ENCODE assay signal across 9 mouse cellular contexts in the genomic region with DNA sequence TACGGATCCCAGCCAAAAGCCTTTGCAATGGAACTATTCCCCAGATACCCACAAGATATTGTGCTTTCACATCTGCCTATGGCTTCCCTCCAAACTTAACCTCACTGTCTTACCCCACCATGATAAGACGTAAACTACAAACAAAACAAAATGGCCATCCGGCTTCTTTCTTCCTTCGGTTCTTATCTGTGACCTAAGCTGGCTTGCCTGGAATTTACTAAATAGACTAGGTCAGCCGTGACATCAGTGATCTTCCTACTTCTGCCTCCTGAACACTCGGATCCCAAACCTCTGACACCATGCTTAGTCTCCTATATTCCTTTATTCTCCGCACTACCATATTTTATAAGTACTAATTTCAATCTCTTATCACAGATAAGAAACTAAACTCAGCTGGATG. TPM values are rescaled to one million over a fixed set of nuclear protein-coding genes. Genes with fewer than 3 reads are reported as not detected.
DNase-seq lines count a peak whose midpoint lies in the region; ATAC-seq and TF ChIP-seq lines count a peak whose summit lies in the region.
"Had no signal": no experiment of that assay in that cellular context is flagged by ENCODE, and none has a peak within 500 bp of the region (broad histone marks: within the 10 kb centered on the region; RNA-seq: fewer than 3 reads in every experiment).

No protein-coding gene starts in this region.

- no peak for ATAC-seq in heart, postnatal 0 days (ENCODE audit: insufficient read depth, low read depth)
- no peak for ATAC-seq in hindbrain, embryonic 16.5 days
- ATAC-seq in midbrain, embryonic 13.5 days = no peak

- peak overlapping the region; percentile 83 for H3K4me2 ChIP-seq in heart, postnatal 0 days (ENCODE audit: low read depth, low read length)
- peak overlapping the region; percentile 88 for H3K4me2 ChIP-seq in hindbrain, embryonic 16.5 days (ENCODE audit: low read length)
- peak overlapping the region; percentile 97 for H3K4me2 ChIP-seq in midbrain, embryonic 13.5 days (replicated peaks)

- no peaks in the 10 kb centered on the region for H3K27me3 ChIP-seq in heart, postnatal 0 days (ENCODE audit: control insufficient read depth, insufficient read depth, low read length)
- no peaks in the 10 kb centered on the region for H3K27me3 ChIP-seq in MEL (ENCODE audit: control insufficient read depth in 1 of 2, insufficient read depth in 2 of 2, low read length in 2 of 2)
- no peaks in the 10 kb centered on the region for H3K27me3 ChIP-seq in hindbrain, embryonic 16.5 days (replicated peaks; ENCODE audit: control insufficient read depth, insufficient read depth, low read length)
- H3K27me3 ChIP-seq in midbrain, embryonic 13.5 days = no peaks in the 10 kb centered on the region

- no peak for TF ChIP-seq CTCF in heart, postnatal 0 days (IDR thresholded peaks at IDR 0.05; ENCODE audit: low read depth)
- TF ChIP-seq CTCF in MEL (IDR thresholded peaks at IDR 0.05 in 2 of 3, conservative IDR thresholded peaks at IDR 0.05 in 1 of 3; ENCODE audit: control insufficient read depth in 1 of 3, insufficient read depth in 1 of 3, low read depth in 2 of 3, low read length in 3 of 3, poor library complexity in 1 of 3, severe bottlenecking in 1 of 3) = no peak

- H3K36me3 ChIP-seq in heart, postnatal 0 days (replicated peaks; ENCODE audit: control insufficient read depth, insufficient read depth, low read length) = peaks cover 17% of the 10 kb centered on the region
- H3K36me3 ChIP-seq in MEL (ENCODE audit: control insufficient read depth in 1 of 2, insufficient read depth in 2 of 2, low read length in 2 of 2) = peaks cover 23 to 27% of the 10 kb centered on the region in 2 experiments
- H3K36me3 ChIP-seq in hindbrain, embryonic 16.5 days (ENCODE audit: control insufficient read depth, insufficient read depth, low read length) = peaks cover 13% of the 10 kb centered on the region
- H3K36me3 ChIP-seq in midbrain, embryonic 13.5 days = peaks cover 19% of the 10 kb centered on the region

- no peaks in the 10 kb centered on the region for H3K9me3 ChIP-seq in heart, postnatal 0 days (replicated peaks; ENCODE audit: control insufficient read depth, low read length)
- no peaks in the 10 kb centered on the region for H3K9me3 ChIP-seq in MEL (replicated peaks; ENCODE audit: insufficient read depth, low read length)
- no peaks in the 10 kb centered on the region for H3K9me3 ChIP-seq in hindbrain, embryonic 16.5 days (ENCODE audit: control insufficient read depth, low read length)
- H3K9me3 ChIP-seq in midbrain, embryonic 13.5 days = no peaks in the 10 kb centered on the region

- no peak for TF ChIP-seq POLR2A in MEL (IDR thresholded peaks at IDR 0.05; ENCODE audit: control insufficient read depth in 1 of 2, insufficient read depth in 1 of 2, low read depth in 1 of 2, low read length in 2 of 2, poor library complexity in 1 of 2)

- peaks cover 47% of the 10 kb centered on the region for H3K79me2 ChIP-seq in MEL (ENCODE audit: control insufficient read depth, insufficient read depth, low read length, poor library complexity)

- no peak for TF ChIP-seq EP300 in heart, postnatal 0 days (IDR thresholded peaks at IDR 0.05; ENCODE audit: low read depth)
- peak; percentile 38 to 41; a peak in 2 of 4 replicates for TF ChIP-seq EP300 in MEL (IDR thresholded peaks at IDR 0.05; ENCODE audit: low read depth in 1 of 2, low read length in 2 of 2)

- DNase-seq in heart, postnatal 0 days (ENCODE audit: low spot score) = no peak
- no peak for DNase-seq in heart, adult 18-20 months
- peak; percentile 87 for DNase-seq in MEL (ENCODE audit: low read depth, low spot score)
- no peak for DNase-seq in yolk sac, embryonic 10.5 days (ENCODE audit: low spot score)
- no peak for DNase-seq in retina, postnatal 1 day
- DNase-seq in left cerebral cortex, postnatal 14 days (ENCODE audit: low spot score in 2 of 2) = no peak
- DNase-seq: kidney, adult 18-20 months had no signal

- 50% methylated on average over 7 of the region's 7 CpGs for WGBS in heart, postnatal 0 days
- WGBS in hindbrain, embryonic 16.5 days = 78% methylated on average over 7 of the region's 7 CpGs
- WGBS in midbrain, embryonic 13.5 days = 73% methylated on average over 7 of the region's 7 CpGs

- intact Hi-C loops in left cerebral cortex, postnatal 14 days (cut with DNase I) = no loop called here

- TF ChIP-seq RAD21 in MEL (IDR thresholded peaks at IDR 0.05; ENCODE audit: low read depth, low read length) = no peak

- H3K9ac ChIP-seq in heart, postnatal 0 days (replicated peaks; ENCODE audit: low read depth, low read length) = no peak overlapping the region
- peak overlapping the region; percentile 97 for H3K9ac ChIP-seq in MEL (ENCODE audit: control insufficient read depth, low read depth, low read length, poor library complexity, severe bottlenecking)
- 0 out of 2 replicates have a peak overlapping the region, but pooled peaks have one; percentile 3 for H3K9ac ChIP-seq in hindbrain, embryonic 16.5 days (ENCODE audit: low read depth, low read length)
- H3K9ac ChIP-seq in midbrain, embryonic 13.5 days (replicated peaks) = 0 out of 2 replicates have a peak overlapping the region, but pooled peaks have one; percentile 34

- peaks cover 18% of the 10 kb centered on the region for H3K4me1 ChIP-seq in heart, postnatal 0 days (ENCODE audit: control insufficient read depth, insufficient read depth)
- H3K4me1 ChIP-seq in MEL (ENCODE audit: control insufficient read depth in 1 of 2, insufficient read depth in 2 of 2, low read length in 2 of 2) = peaks cover 2 to 31% of the 10 kb centered on the region in 2 experiments; a peak in 3 of 4 replicates
- peaks cover 29% of the 10 kb centered on the region for H3K4me1 ChIP-seq in hindbrain, embryonic 16.5 days (ENCODE audit: control insufficient read depth, insufficient read depth, low read depth, low read length)
- peaks cover 44% of the 10 kb centered on the region for H3K4me1 ChIP-seq in midbrain, embryonic 13.5 days (replicated peaks)

- peak overlapping the region; percentile 37 for H3K27ac ChIP-seq in heart, postnatal 0 days (ENCODE audit: low read depth)
- peak overlapping the region; percentile 96 for H3K27ac ChIP-seq in MEL (ENCODE audit: control insufficient read depth, low read depth, low read length)
- no peak overlapping the region for H3K27ac ChIP-seq in hindbrain, embryonic 16.5 days (ENCODE audit: low read depth, low read length)
- H3K27ac ChIP-seq in midbrain, embryonic 13.5 days = no peak overlapping the region

- no peak overlapping the region for H3K4me3 ChIP-seq in heart, postnatal 0 days (ENCODE audit: low read depth, low read length)
- H3K4me3 ChIP-seq in MEL (ENCODE audit: control insufficient read depth in 1 of 2, insufficient read depth in 1 of 2, low read depth in 2 of 2, low read length in 2 of 2) = peak overlapping the region; percentile 78 to 96
- H3K4me3 ChIP-seq in hindbrain, embryonic 16.5 days (ENCODE audit: low read length) = no peak overlapping the region
- 0 out of 2 replicates have a peak overlapping the region, but pooled peaks have one; percentile 94 for H3K4me3 ChIP-seq in midbrain, embryonic 13.5 days (replicated peaks)

RNA-seq across cellular contexts. Expression of a gene that starts 1.8 kb away (rescaled TPM):
- 1,323 and 1,324 TPM in 2 replicates for total RNA-seq in heart, postnatal 0 days (2014; rRNA removed; ENCODE audit: low replicate concordance)
- 292 and 307 TPM in 2 replicates for polyA plus RNA-seq in heart, postnatal 0 days (2015; fragmentation: Nextera tagmentation; extraction: Ambion mirVana)
- 100 to 1,000 TPM; 394 to 434 TPM for total RNA-seq in heart, adult 18-20 months (2021)
- total RNA-seq in MEL (2012; rRNA removed) = 5,378 and 5,815 TPM in 2 replicates
- polyA plus RNA-seq in MEL (2012; ENCODE audit: insufficient read depth in 1 of 2, insufficient read length in 2 of 2, low read depth in 1 of 2, low replicate concordance in 2 of 2, missing spikeins in 1 of 2) = 1,000 to 10,000 TPM in 1 of 2 experiments, 100 to 1,000 TPM in 1; 376 to 4,421 TPM
- polyA plus RNA-seq in hindbrain, embryonic 16.5 days (2015; fragmentation: Nextera tagmentation; extraction: Ambion mirVana) = 343 and 349 TPM in 2 replicates
- 472 and 473 TPM in 2 replicates for polyA plus RNA-seq in midbrain, embryonic 13.5 days (2015; fragmentation: Nextera tagmentation; extraction: Ambion mirVana)
- total RNA-seq in left cerebral cortex, postnatal 14 days (2021) = 100 to 1,000 TPM; 252 to 259 TPM

RNA-seq across cellular contexts. Expression of a gene that starts 18.8 kb away (rescaled TPM):
- total RNA-seq in heart, postnatal 0 days (2014; rRNA removed; ENCODE audit: low replicate concordance) = 22.7 and 39.6 TPM in 2 replicates
- polyA plus RNA-seq in heart, postnatal 0 days (2015; fragmentation: Nextera tagmentation; extraction: Ambion mirVana) = 2.7 and 2.9 TPM in 2 replicates
- 10 to 100 TPM; 18.9 to 20.0 TPM for total RNA-seq in heart, adult 18-20 months (2021)
- total RNA-seq in MEL (2012; rRNA removed) = 31.6 and 37.0 TPM in 2 replicates
- 10 to 100 TPM; 56.4 to 76.3 TPM for polyA plus RNA-seq in MEL (2012; ENCODE audit: insufficient read depth in 1 of 2, insufficient read length in 2 of 2, low read depth in 1 of 2, low replicate concordance in 2 of 2, missing spikeins in 1 of 2)
- polyA plus RNA-seq in hindbrain, embryonic 16.5 days (2015; fragmentation: Nextera tagmentation; extraction: Ambion mirVana) = 6.5 and 7.1 TPM in 2 replicates
- polyA plus RNA-seq in midbrain, embryonic 13.5 days (2015; fragmentation: Nextera tagmentation; extraction: Ambion mirVana) = 6.9 and 7.0 TPM in 2 replicates
- total RNA-seq in left cerebral cortex, postnatal 14 days (2021) = 10 to 100 TPM; 52.0 to 56.4 TPM

RNA-seq across cellular contexts. Expression of a gene that starts 27.6 kb away (rescaled TPM):
- total RNA-seq in heart, postnatal 0 days (2014; rRNA removed; ENCODE audit: low replicate concordance) = 1.1 and 5.3 TPM in 2 replicates
- polyA plus RNA-seq in heart, postnatal 0 days (2015; fragmentation: Nextera tagmentation; extraction: Ambion mirVana) = 1.3 and 1.9 TPM in 2 replicates
- total RNA-seq in heart, adult 18-20 months (2021) = 10 to 100 TPM; 13.2 to 13.7 TPM
- total RNA-seq in MEL (2012; rRNA removed) = 0.72 and 0.81 TPM in 2 replicates
- polyA plus RNA-seq in MEL (2012; ENCODE audit: insufficient read depth in 1 of 2, insufficient read length in 2 of 2, low read depth in 1 of 2, low replicate concordance in 2 of 2, missing spikeins in 1 of 2) = 1 to 10 TPM in 1 of 2 experiments, not detected in 1; 1.3 TPM
- polyA plus RNA-seq in hindbrain, embryonic 16.5 days (2015; fragmentation: Nextera tagmentation; extraction: Ambion mirVana) = 1.7 and 2.7 TPM in 2 replicates
- 0.89 and 1.0 TPM in 2 replicates for polyA plus RNA-seq in midbrain, embryonic 13.5 days (2015; fragmentation: Nextera tagmentation; extraction: Ambion mirVana)
- 1 to 10 TPM; 1.4 to 1.8 TPM for total RNA-seq in left cerebral cortex, postnatal 14 days (2021)

RNA-seq across cellular contexts. Expression of a gene that starts 28.1 kb away (rescaled TPM):
- total RNA-seq in heart, postnatal 0 days (2014; rRNA removed; ENCODE audit: low replicate concordance) = 1.8 and 27.8 TPM in 2 replicates
- 1.8 and 2.7 TPM in 2 replicates for polyA plus RNA-seq in heart, postnatal 0 days (2015; fragmentation: Nextera tagmentation; extraction: Ambion mirVana)
- total RNA-seq in heart, adult 18-20 months (2021) = 1 to 10 TPM; 2.4 to 2.8 TPM
- total RNA-seq in MEL (2012; rRNA removed) = 7.1 and 10.9 TPM in 2 replicates
- polyA plus RNA-seq in MEL (2012; ENCODE audit: insufficient read depth in 1 of 2, insufficient read length in 2 of 2, low read depth in 1 of 2, low replicate concordance in 2 of 2, missing spikeins in 1 of 2) = 10 to 100 TPM in 1 of 2 experiments, not detected in 1; 15.3 TPM
- polyA plus RNA-seq in hindbrain, embryonic 16.5 days (2015; fragmentation: Nextera tagmentation; extraction: Ambion mirVana) = 1.1 and 2.3 TPM in 2 replicates
- 3.4 and 3.6 TPM in 2 replicates for polyA plus RNA-seq in midbrain, embryonic 13.5 days (2015; fragmentation: Nextera tagmentation; extraction: Ambion mirVana)
- 1 to 10 TPM; 1.2 to 1.6 TPM for total RNA-seq in left cerebral cortex, postnatal 14 days (2021)

Comparison
In these comparisons a context has a peak if more than half of its experiments do, and no peak if none do; other contexts are left out.
1. H3K27ac ChIP-seq: peak in heart, postnatal 0 days (single experiment) and MEL (single experiment); none in hindbrain, embryonic 16.5 days (single experiment) and midbrain, embryonic 13.5 days (single experiment).
2. H3K4me3 ChIP-seq: peak in MEL (2 of 2) and midbrain, embryonic 13.5 days (single experiment); none in heart, postnatal 0 days (single experiment) and hindbrain, embryonic 16.5 days (single experiment).
3. Peak in every context shown above with its lines, with median percentiles within 50 percentile points of each other: H3K4me2 ChIP-seq.